Mouse (Mus musculus) layer of hippocampus, adult 9-10 months (tissue): Measurements from ENCODE around the gene Ltb4r1.

Experiments
- DNase-seq: peaks from one replicate; pipeline ENCODE4 v3.0.0; 2022; ENCODE audit warnings: low spot score

The Ltb4r1 gene

GRCm38 (mm10) chr14:55787731-55788130, 22.0 kb downstream of the Ltb4r1 start:
- DNase-seq, result no peak

GRCm38 (mm10) chr14:55788256-55789050, 22.7 kb downstream of the Ltb4r1 start, which contains the start of gene Ripk3:
Gene Ripk3, minus strand, starts transcription at chr14:55788865.
- no peak for DNase-seq

- DNase-seq, result no peak
Observed at GRCm38 (mm10) chr14:55793461-55793860, 27.7 kb downstream of the Ltb4r1 start.

- DNase-seq, result no peak
Observed at GRCm38 (mm10) chr14:55793946-55794345, 28.2 kb downstream of the Ltb4r1 start.

GRCm38 (mm10) chr14:55795380-55796163, 29.8 kb downstream of the Ltb4r1 start:
- no peak for DNase-seq

- DNase-seq, result no peak
Observed at GRCm38 (mm10) chr14:55814885-55815284, 49.1 kb downstream of the Ltb4r1 start.

- DNase-seq, result no peak
Observed at GRCm38 (mm10) chr14:55815310-55815751, 49.6 kb downstream of the Ltb4r1 start.
